Mouse (Mus musculus) kidney, adult 2 months (tissue): ENCODE results near the gene Eme1.

Experiments
- CTCF ChIP-seq: fragments of 200-500 bp; conservative IDR thresholded peaks from 2 replicates; pipeline ENCODE4 v1.5.1; 2011; ENCODE audit warnings: low read depth, mild to moderate bottlenecking, control low read depth, low read length, moderate library complexity, mixed read lengths; ENCODE audit not compliant: insufficient read depth, insufficient read length
- POLR2A ChIP-seq: fragments of 200-500 bp; IDR thresholded peaks from one replicate; pipeline ENCODE4 v1.6.1; 2011; ENCODE audit warnings: low read depth, low read length, control low read depth

- TF ChIP-seq CTCF = no peak
- TF ChIP-seq POLR2A = no peak
Observed at GRCm38 (mm10) chr11:94687178-94687577, 33.4 kb upstream of the Eme1 start.
